Mouse (Mus musculus) embryo, embryonic 11 days (tissue): Measurements from ENCODE around the gene F12.
"Not testable (repeated sequence)": the region's sequence is repeated elsewhere in the genome, so short reads cannot be mapped to it uniquely, and the experiment has no call there.

Source experiments
- DNase-seq: peaks from one replicate; pipeline ENCODE4 v3.0.0-alpha.2; 2015

F12 gene

GRCm38 (mm10) chr13:55449679-55450441 is 23.3 kb upstream of the F12 start:
- no peak for DNase-seq

GRCm38 (mm10) chr13:55449205-55449604 is 22.6 kb upstream of the F12 start:
- no peak for DNase-seq

- no peak for DNase-seq
These were observed 21.5 kb upstream of the F12 start for GRCm38 (mm10) chr13:55448131-55448530.

- no peak for DNase-seq
These were observed 20.9 kb upstream of the F12 start for GRCm38 (mm10) chr13:55447543-55447943.

- no peak for DNase-seq
These were observed 20.0 kb upstream of the F12 start for GRCm38 (mm10) chr13:55446483-55447105.

GRCm38 (mm10) chr13:55445361-55446091 is 18.9 kb upstream of the F12 start:
- peak; percentile 78 for DNase-seq

GRCm38 (mm10) chr13:55444937-55445315 is 18.3 kb upstream of the F12 start, which contains the start of gene Grk6:
TSS of gene Grk6 (plus strand) at chr13:55445072.
- peak; percentile 100 for DNase-seq

- DNase-seq = peak; percentile 91
These were observed 17.8 kb upstream of the F12 start for GRCm38 (mm10) chr13:55444286-55444936.

GRCm38 (mm10) chr13:55443799-55444285 is 17.2 kb upstream of the F12 start:
- DNase-seq = no peak

GRCm38 (mm10) chr13:55437111-55437629 is 10.6 kb upstream of the F12 start:
- DNase-seq = not testable (repeated sequence)

- DNase-seq = no peak
These were observed 5.5 kb upstream of the F12 start for GRCm38 (mm10) chr13:55431889-55432685.

GRCm38 (mm10) chr13:55430566-55430965 is 4.0 kb upstream of the F12 start:
- DNase-seq = no peak

GRCm38 (mm10) chr13:55429226-55429888 is 2.8 kb upstream of the F12 start:
- DNase-seq = no peak

GRCm38 (mm10) chr13:55420933-55421800 is 5.4 kb downstream of the F12 start:
- DNase-seq = peak; percentile 77

GRCm38 (mm10) chr13:55420018-55420932 is 6.3 kb downstream of the F12 start:
- DNase-seq = no peak

- no peak for DNase-seq
These were observed 7.5 kb downstream of the F12 start for GRCm38 (mm10) chr13:55419142-55419541.

- DNase-seq = peak; percentile 86
These were observed 8.6 kb downstream of the F12 start for GRCm38 (mm10) chr13:55418004-55418403.

- DNase-seq = peak; percentile 75
These were observed 11.7 kb downstream of the F12 start, which contains the start of gene Pfn3 for GRCm38 (mm10) chr13:55414743-55415380. TSS of gene Pfn3 (minus strand) at chr13:55415232.

GRCm38 (mm10) chr13:55413333-55413732 is 13.3 kb downstream of the F12 start:
- no peak for DNase-seq
